Mouse (Mus musculus) adrenal gland, adult (tissue): ENCODE measurements at regions not wholly inside any gene's neighbourhood (a gene's known extent, or its start where the extent isn't known, plus 50 kb on each side); places are given as distances from the start of the nearest gene placed in this dataset.

Source experiments
- DNase-seq, 2 experiments: peaks; one replicate each; pipeline ENCODE4 v3.0.0; 2022 to 2023; ENCODE audit warnings: low spot score in 1 of 2; ENCODE audit not compliant: inconsistent age in 2 of 2

GRCm38 (mm10) chr1:80131354-80131753 lies 86.9 kb downstream of the Fam124b start:
- no peak for DNase-seq

GRCm38 (mm10) chr1:80123966-80124365 lies 94.3 kb downstream of the Fam124b start:
- no peak for DNase-seq

- DNase-seq: no peak
These were observed 102.4 kb downstream of the Fam124b start for GRCm38 (mm10) chr1:80115913-80116312.

DNA sequence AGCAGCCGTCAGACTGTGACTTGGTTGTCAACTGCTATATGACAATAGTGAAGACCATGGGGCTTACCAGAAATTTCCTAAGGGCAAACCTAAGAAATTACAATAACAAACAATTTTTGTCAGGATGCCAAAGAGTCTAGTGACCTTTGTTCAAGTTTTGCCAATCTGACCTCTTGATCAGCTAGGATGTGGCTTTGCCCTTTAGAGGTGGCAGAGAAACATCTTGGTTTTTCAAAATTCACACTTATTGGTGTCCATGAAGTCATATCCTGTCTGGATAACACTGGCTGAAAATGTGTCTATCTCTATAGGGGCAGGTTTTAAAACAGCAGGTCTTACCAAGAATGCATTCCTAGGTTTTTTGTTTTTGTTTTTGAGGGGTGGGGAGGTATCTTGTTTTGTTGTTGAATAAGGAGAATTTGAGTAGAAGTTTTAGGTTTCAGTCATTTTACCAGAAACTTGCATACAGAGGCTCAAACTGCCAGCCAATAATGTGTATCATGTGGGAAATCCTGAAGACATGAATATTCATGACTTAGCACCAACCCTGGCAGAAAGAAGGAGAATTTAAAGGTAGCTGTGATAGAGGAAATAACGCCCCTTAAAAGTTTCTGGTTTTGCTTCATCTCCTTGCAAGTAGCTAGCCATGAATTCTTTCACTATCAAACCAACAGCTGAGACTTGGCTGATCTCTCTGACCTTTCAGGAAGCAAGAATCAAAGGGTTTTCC lies 110.4 kb downstream of the Fam124b start:
- no peak for DNase-seq

DNA sequence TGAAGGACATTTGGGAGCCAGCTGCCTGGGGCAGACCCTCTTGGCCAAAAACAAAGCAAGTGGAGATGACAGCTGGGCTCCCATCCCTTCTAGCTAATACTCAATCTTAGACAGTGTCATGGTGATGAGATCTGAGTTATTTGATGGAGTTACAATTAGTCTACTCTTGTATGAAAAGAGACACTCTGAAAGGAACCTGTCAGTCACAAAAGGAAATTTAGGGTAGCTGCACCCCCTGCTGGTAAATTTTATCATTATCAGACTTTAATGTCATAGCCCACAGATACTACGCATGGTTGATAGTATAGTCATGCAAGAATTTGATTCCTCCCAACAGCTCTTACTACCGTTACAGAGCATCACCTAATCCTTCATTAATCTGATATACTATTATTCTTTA lies 112.0 kb downstream of the Fam124b start:
- DNase-seq: peak in 1 of 2 experiments; percentile 82

DNA sequence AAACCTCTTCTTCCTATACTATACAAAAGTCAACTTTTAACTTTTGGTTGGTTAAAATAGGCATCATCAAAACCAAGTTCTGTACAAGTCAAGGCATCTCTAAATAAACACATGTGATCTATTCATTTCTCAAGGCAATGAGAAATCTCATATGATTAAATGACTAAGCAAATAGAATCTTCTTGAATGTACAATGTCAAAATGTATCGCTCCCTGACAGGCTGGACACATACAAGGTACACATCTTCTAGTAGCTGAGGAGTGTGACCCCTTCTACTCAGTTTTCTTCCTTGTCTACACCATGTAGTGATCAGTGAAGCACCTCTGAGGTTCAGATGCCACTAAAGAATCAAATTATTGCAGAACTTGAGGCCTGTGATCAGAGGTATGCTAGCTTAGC lies 120.0 kb downstream of the Fam124b start:
- DNase-seq: no peak

GRCm38 (mm10) chr1:80091800-80092199 lies 126.5 kb downstream of the Fam124b start:
- no peak for DNase-seq

DNA sequence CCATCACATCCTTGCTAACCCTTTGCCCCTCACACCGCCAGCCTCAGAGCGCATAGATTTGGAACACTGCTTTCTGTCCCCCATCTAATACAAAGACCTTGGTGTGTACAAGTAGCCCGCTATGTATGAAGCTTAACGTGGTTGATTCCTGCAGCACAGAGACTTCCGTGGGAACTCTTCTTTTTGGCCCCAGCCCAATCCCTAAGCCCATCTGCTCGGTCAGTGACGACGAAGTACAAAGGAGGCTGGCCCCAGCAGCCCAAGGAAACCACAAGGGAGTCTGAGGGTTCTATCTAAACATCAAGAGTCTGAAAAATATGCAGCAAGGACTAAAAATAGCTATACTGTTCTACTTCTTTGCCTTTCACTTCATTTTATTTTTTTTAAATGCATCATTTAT lies 126.9 kb downstream of the Fam124b start:
- DNase-seq: no peak

DNA sequence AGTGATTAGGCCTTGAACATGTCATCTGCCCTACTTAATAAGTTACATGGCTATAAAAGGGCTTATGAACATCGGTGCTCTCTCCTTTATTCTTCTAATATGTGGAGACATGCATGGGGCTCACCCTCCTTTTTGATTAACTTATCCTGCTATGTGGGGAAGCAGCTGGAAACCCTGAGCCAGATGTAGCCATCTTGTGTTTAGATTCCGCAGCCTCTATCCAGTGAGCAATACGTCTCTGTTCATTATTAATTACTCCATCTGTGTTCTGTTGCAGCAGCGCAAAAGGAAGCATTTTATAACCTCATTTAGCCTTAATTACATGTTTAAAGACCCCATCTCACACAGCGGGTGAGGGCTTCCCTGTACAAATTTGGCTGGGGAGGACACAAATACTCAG lies 129.6 kb downstream of the Fam124b start:
- DNase-seq: no peak

DNA sequence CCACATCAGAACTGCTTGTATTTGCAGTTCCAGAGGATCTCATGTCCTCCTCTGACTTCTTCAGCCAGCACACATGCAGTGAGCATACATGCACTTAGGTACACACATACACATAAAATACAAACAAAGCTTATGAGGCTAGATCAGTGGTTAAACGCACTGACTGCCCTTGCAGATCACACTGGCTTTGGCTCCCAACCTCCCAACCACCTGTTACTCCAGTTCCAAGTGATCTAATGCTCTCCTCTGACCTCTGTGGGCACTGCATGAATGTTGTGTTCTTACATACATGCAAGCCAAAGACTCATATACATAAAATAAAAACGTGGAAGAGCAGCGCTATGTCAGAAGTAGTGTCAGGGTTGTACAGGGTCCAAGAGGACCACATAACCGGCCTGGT lies 141.9 kb downstream of the Fam124b start:
- DNase-seq: no peak

GRCm38 (mm10) chr1:80074376-80074775 lies 143.9 kb downstream of the Fam124b start:
- no peak for DNase-seq

GRCm38 (mm10) chr1:80073950-80074349 lies 144.3 kb downstream of the Fam124b start:
- DNase-seq: no peak

GRCm38 (mm10) chr1:80069141-80069540 lies 149.1 kb downstream of the Fam124b start:
- peak; percentile 61 to 89 for DNase-seq

DNA sequence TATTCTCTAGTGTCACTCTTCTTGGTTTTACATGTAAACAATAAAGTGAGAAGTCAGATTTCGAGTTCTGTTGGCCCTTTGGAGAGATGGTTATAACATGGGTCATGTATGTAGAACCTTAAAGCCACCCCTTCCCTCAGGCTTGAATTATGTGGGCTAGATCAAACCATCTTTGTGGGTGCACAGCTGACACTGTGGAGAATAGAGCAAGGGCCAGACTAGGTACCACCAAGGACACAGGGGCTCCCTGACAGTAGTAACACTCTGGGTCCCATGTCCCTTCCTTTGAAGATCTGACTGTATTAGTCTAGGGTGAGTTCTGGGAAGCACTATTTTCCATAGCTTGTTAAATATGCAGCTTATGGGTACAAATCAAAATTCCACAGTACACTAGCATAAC lies 156.2 kb downstream of the Fam124b start:
- DNase-seq: no peak

GRCm38 (mm10) chr1:80061632-80062031 lies 156.6 kb downstream of the Fam124b start:
- no peak for DNase-seq

DNA sequence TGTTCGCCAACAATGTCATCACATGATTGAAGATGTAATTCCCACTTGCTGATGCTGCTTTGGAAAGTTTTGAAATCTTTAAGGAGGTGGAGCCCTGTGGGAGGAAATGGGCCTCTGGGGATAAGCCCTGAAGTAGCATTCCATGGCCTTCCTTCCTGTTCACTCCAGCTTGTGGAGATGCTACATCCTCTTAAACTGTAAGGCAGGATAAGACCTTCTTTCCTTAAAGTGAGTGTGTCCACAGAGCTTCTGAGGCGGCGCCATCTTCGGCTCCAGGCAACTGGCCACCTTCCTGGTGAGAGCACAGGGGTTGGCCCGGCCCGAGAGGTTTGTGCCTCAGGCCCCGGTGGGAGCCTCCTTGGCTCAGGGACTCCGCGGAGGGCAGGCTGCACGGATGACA lies 173.1 kb downstream of the Fam124b start:
- no peak for DNase-seq

DNA sequence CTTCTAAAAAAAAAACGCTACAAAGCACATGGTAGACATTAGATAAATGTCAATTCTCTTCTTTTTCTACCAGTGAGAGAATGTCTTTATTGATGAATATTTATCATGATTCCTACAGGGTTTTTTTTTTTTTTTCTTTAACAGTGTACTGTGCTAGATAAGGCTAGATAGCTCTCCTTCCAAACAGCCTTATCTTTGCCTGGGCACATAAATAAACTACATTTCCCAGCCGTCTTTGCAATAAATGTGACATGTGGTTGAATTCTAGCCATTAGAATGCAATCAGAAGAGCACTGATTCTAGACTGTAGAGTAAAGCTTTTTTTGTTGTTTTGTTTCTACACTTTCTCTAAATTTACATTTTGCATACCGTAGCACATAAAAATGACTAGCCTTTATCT lies 177.9 kb downstream of the Fam124b start:
- DNase-seq: no peak

DNA sequence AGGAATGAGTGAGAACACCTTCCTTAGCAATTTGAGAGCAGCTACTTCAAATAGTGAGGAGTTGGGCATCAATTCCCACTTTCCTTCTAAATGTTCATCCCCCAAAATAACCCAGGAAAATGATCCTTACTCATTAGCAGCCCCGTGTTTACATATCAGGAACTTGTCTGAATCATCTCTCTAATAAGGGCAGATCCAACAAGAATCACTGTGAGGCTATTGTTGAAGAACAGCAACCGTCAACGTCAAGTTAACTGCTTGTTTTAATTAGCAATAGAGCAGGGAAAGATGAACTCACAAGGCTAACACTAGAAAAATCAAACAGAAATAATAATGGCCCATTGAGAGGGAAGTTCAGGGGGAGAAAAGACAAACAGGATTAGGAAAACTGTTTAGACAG lies 178.4 kb downstream of the Fam124b start:
- DNase-seq: no peak

DNA sequence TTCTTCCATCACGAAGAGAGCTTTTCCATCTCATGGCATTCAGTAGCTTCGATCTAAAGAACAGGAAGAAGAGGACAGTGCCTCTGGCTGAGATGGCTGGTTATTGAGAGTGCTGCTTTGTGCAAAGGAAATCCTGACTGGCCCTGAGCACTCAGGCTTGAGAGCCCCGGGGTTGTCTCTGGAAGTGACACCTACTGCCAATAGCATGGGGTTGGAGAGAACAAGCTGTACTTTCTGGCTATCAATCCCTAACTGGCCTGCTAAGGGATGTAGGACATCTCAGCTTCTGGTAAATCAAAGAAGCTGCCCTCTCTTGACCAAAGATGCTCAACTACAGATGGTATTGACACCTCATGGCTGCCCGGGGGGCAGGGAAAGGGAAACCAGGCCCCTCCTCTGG lies 178.2 kb upstream of the Serpine2 start:
- DNase-seq: no peak

- DNase-seq: no peak
These were observed 177.1 kb upstream of the Serpine2 start for GRCm38 (mm10) chr1:80038059-80038458.

- peak; percentile 22 to 76 for DNase-seq
These were observed 175.5 kb upstream of the Serpine2 start for GRCm38 (mm10) chr1:80036436-80036835.

DNA sequence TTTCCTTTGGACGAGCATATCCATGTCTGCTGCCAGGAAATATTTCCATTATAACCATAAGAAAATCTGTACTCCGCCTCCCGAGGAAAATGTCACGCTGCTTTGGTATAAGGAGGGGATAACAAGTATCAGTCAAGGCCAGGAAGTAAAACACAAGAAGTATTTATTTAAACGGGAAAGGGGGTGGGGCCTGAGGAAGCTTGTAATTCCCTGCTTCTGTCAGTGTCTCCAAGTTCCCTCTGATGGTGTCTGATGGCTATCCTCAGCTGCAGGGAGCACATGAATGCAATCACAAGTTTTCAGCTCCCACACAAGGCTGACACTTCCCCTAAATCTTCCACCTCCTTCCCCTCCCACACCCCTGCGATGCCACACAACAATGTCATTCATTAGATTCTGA lies 172.5 kb upstream of the Serpine2 start:
- no peak for DNase-seq

DNA sequence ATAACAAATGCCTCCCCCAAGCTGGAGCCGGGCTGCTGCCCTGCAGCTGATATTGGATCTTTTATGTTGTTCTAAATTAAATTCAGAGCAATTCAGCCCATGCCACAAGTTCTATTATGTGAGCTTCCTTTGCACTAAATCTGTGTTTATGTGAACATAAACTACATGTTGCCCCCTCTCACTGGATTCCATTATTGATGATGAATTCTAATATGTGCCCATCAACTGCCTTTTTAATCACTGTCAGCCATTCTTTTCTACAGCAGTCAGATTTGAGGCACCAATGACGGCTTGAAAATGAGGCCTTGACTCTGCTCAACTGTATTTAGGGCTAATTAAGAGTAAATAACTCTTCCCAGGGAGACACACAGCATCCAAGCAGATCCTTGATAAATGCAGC lies 172.1 kb upstream of the Serpine2 start:
- no peak for DNase-seq
